Comparison of ENCODE assay signal across 20 mouse cellular contexts in the genomic region with DNA sequence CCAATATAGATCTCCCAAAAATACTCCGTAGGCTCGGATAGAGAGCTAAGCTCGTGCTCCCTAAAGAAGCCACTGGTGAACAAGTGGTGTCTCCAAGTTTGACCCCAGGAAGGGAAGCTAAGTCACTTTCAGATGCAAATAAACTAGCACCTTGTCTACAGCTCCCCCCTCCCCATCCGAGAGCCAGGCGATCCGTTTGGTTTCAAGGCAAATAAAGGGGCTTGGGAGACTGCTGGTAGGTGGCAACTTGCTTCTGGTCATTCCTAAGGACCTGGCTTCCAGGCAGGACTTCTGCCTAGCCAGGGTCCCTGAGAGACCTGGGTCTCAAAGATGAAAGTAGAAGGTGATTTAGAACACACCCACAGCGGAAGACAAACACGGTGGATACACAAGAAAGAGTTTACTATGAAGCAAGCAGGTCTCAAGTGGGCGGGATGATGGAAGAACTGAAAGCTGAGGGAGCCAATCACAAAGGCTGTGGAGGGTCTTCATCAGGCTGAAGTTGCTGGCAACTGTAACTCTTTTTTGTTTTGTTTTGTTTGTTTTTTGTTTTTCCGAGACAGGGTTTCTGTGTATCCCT. TPM values are rescaled to one million over a fixed set of nuclear protein-coding genes. Genes with fewer than 3 reads are reported as not detected.
DNase-seq lines count a peak whose midpoint lies in the region; ATAC-seq and TF ChIP-seq lines count a peak whose summit lies in the region.
"Had no signal": no experiment of that assay in that cellular context is flagged by ENCODE, and none has a peak within 500 bp of the region (broad histone marks: within the 10 kb centered on the region; RNA-seq: fewer than 3 reads in every experiment).

No protein-coding gene starts in this region.

- intact Hi-C loops in heart, postnatal 25 days (cut with DNase I), result no loop called here

- no peaks in the 10 kb centered on the region for H3K36me3 ChIP-seq in heart, embryonic 10.5 days
- no peaks in the 10 kb centered on the region for H3K36me3 ChIP-seq in liver, embryonic 14.5 days (replicated peaks; ENCODE audit: control insufficient read depth, insufficient read depth, low read depth)

- H3K27ac ChIP-seq in heart, embryonic 10.5 days, result no peak overlapping the region; the same call in 1 of the 2 replicates
- H3K27ac ChIP-seq in liver, embryonic 14.5 days, result no peak overlapping the region
- no peak overlapping the region for H3K27ac ChIP-seq in layer of hippocampus, adult 2 months
- H3K27ac ChIP-seq: forebrain, embryonic 13.5 days had no signal

- TF ChIP-seq EP300 in liver, embryonic 14.5 days (IDR thresholded peaks at IDR 0.05; ENCODE audit: low read depth), result no peak

- ATAC-seq in liver, embryonic 14.5 days (ENCODE audit: insufficient read depth), result no peak
- ATAC-seq: forebrain, embryonic 13.5 days had no signal

- no peaks in the 10 kb centered on the region for H3K27me3 ChIP-seq in heart, embryonic 10.5 days (ENCODE audit: insufficient read depth, poor library complexity, severe bottlenecking)
- H3K27me3 ChIP-seq in liver, embryonic 14.5 days (ENCODE audit: control insufficient read depth, insufficient read depth, low read length), result peaks cover 31% of the 10 kb centered on the region

- H3K9ac ChIP-seq in liver, embryonic 14.5 days (replicated peaks), result no peak overlapping the region
- H3K9ac ChIP-seq: forebrain, embryonic 13.5 days had no signal

- DNase-seq in heart, embryonic 10.5 days (ENCODE audit: low spot score), result no peak
- no peak for DNase-seq in heart, postnatal 25 days (ENCODE audit: low spot score)
- DNase-seq in testis, postnatal 14 days (ENCODE audit: low spot score), result peak; percentile 62
- no peak for DNase-seq in testis, postnatal 10 days (ENCODE audit: low spot score)
- DNase-seq in liver, embryonic 14.5 days (ENCODE audit: low read depth in 3 of 3, low spot score in 3 of 3), result no peak
- DNase-seq in layer of hippocampus, adult 2 months (ENCODE audit: low spot score in 2 of 2), result no peak
- no peak for DNase-seq in layer of hippocampus, adult 8-10 months (ENCODE audit: low spot score in 2 of 2)
- DNase-seq in frontal cortex, postnatal 10 days (ENCODE audit: low spot score in 2 of 2), result no peak
- DNase-seq: adrenal gland, postnatal 10 days; cerebellum, adult 18-20 months; heart, postnatal 36 days; kidney, postnatal 10 days; layer of hippocampus, adult 9-11 months; midbrain, embryonic 14.5 days; right cerebral cortex, postnatal 4 days; thymus, postnatal 25 days had no signal

- 30% methylated on average over 10 of the region's 10 CpGs for WGBS in heart, embryonic 10.5 days
- WGBS in liver, embryonic 14.5 days (ENCODE audit: insufficient replicate concordance), result 41% methylated on average over 10 of the region's 10 CpGs

- peak overlapping the region; percentile 28; the same call in 1 of the 2 replicates for H3K4me2 ChIP-seq in liver, embryonic 14.5 days (ENCODE audit: low read depth)
- H3K4me2 ChIP-seq: forebrain, embryonic 13.5 days had no signal

- no peaks in the 10 kb centered on the region for H3K9me3 ChIP-seq in heart, embryonic 10.5 days
- H3K9me3 ChIP-seq in liver, embryonic 14.5 days (ENCODE audit: control insufficient read depth, low read length), result no peaks in the 10 kb centered on the region
- H3K9me3 ChIP-seq: forebrain, embryonic 13.5 days had no signal

- peaks cover 75% of the 10 kb centered on the region for H3K4me1 ChIP-seq in heart, embryonic 10.5 days
- peaks cover 0 to 10% of the 10 kb centered on the region in 2 experiments; a peak in 1 of 4 replicates for H3K4me1 ChIP-seq in liver, embryonic 14.5 days (replicated peaks; ENCODE audit: control insufficient read depth in 2 of 2, insufficient read depth in 2 of 2, low read length in 1 of 2)

- peak overlapping the region; percentile 34; the same call in 1 of the 2 replicates for H3K4me3 ChIP-seq in heart, embryonic 10.5 days
- H3K4me3 ChIP-seq in liver, embryonic 14.5 days (ENCODE audit: insufficient read depth in 1 of 2, low read depth in 2 of 2, low read length in 2 of 2), result no peak overlapping the region
- H3K4me3 ChIP-seq in layer of hippocampus, adult 2 months, result no peak overlapping the region
- H3K4me3 ChIP-seq: forebrain, embryonic 13.5 days had no signal

- TF ChIP-seq CTCF in liver, embryonic 14.5 days (IDR thresholded peaks at IDR 0.05; ENCODE audit: low read depth), result no peak
- TF ChIP-seq CTCF in layer of hippocampus, adult 2 months (conservative IDR thresholded peaks at IDR 0.05), result no peak

RNA-seq across cellular contexts. Expression of a gene that starts 7.8 kb away (rescaled TPM):
- 2.4 and 3.1 TPM in 2 replicates for polyA plus RNA-seq in heart, embryonic 10.5 days (2016; fragmentation: Nextera tagmentation; extraction: Ambion mirVana)
- not detected for total RNA-seq in heart, postnatal 25 days (2021)
- 0.61 and 0.74 TPM in 2 replicates for polyA plus RNA-seq in liver, embryonic 14.5 days (2012; rRNA removed)
- 0.62 and 0.82 TPM in 2 replicates for polyA plus RNA-seq in liver, embryonic 14.5 days (2014; fragmentation: Nextera tagmentation; extraction: Ambion mirVana)
- total RNA-seq in layer of hippocampus, adult 2 months (2021), result 1 to 10 TPM; 1.3 to 1.4 TPM
- 1 to 10 TPM; 1.3 to 1.9 (median 1.6) TPM for total RNA-seq in layer of hippocampus, adult 8-10 months (2022)
- total RNA-seq: granulocyte monocyte progenitor cell, adult 5-6 weeks; heart, postnatal 36 days; liver, adult 2 months had no signal
- polyA plus RNA-seq: liver, adult 2 months had no signal

RNA-seq across cellular contexts. Expression of a gene that starts 40.9 kb away (rescaled TPM):
- polyA plus RNA-seq in heart, embryonic 10.5 days (2016; fragmentation: Nextera tagmentation; extraction: Ambion mirVana), result 0.38 and 0.97 TPM in 2 replicates
- not detected for total RNA-seq in heart, postnatal 25 days (2021)
- polyA plus RNA-seq in liver, embryonic 14.5 days (2012; rRNA removed), result not detected in 2 replicates
- polyA plus RNA-seq in liver, embryonic 14.5 days (2014; fragmentation: Nextera tagmentation; extraction: Ambion mirVana), result not detected in 2 replicates
- not detected for total RNA-seq in layer of hippocampus, adult 2 months (2021)
- not detected for total RNA-seq in layer of hippocampus, adult 8-10 months (2022)
- total RNA-seq: adrenal gland, postnatal 10 days; granulocyte monocyte progenitor cell, adult 5-6 weeks; heart, postnatal 36 days; liver, adult 2 months had no signal
- polyA plus RNA-seq: cortical plate, adult 2 months; forebrain, embryonic 13.5 days; liver, adult 2 months; midbrain, embryonic 14.5 days had no signal

RNA-seq across cellular contexts. Expression of a gene that starts 51.6 kb away (rescaled TPM):
- polyA plus RNA-seq in heart, embryonic 10.5 days (2016; fragmentation: Nextera tagmentation; extraction: Ambion mirVana), result not detected in 2 replicates
- total RNA-seq in heart, postnatal 25 days (2021), result not detected
- not detected in 2 replicates for polyA plus RNA-seq in liver, embryonic 14.5 days (2012; rRNA removed)
- polyA plus RNA-seq in liver, embryonic 14.5 days (2014; fragmentation: Nextera tagmentation; extraction: Ambion mirVana), result not detected in 2 replicates
- not detected for total RNA-seq in layer of hippocampus, adult 2 months (2021)
- not detected for total RNA-seq in layer of hippocampus, adult 8-10 months (2022)
- total RNA-seq: granulocyte monocyte progenitor cell, adult 5-6 weeks; heart, postnatal 36 days had no signal
- polyA plus RNA-seq: cortical plate, adult 2 months; forebrain, embryonic 13.5 days; midbrain, embryonic 14.5 days had no signal
